Mouse (Mus musculus): ENCODE measurements around the gene Mrpl4.
"Not testable (repeated sequence)": the region's sequence is repeated elsewhere in the genome, so short reads cannot be mapped to it uniquely, and the experiment has no call there.

The Mrpl4 gene

GRCm38 (mm10) chr9:20986952-20987686 is 15.4 kb upstream of the Mrpl4 start:
- no peak for DNase-seq (ENCODE audit: low read depth, low spot score)

DNA sequence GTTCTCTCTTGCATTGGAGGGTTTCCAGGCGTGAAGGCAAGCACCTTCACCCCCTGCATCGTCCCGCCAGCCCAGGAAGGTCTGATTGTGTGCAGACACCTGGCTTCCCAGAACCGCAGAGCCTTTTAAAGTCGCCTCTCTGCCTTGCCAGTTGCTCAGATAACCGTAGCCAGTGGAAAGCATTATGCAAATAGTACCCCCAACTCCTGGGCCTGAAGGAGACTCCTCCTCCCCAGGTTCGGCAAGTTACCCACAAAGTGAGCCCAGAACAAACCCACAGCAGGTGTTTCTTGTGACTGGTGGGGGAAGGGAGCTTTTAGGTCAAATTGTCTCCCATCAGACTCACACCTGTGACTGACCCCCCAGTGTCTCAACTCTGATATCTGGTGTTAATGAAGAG is 14.6 kb upstream of the Mrpl4 start:
- no peak for DNase-seq (ENCODE audit: low read depth, low spot score)

- no peak for DNase-seq (ENCODE audit: low read depth, low spot score)
These were observed 11.7 kb upstream of the Mrpl4 start for GRCm38 (mm10) chr9:20990861-20991260.

- no peak for DNase-seq (ENCODE audit: low read depth, low spot score)
These were observed 11.0 kb upstream of the Mrpl4 start for GRCm38 (mm10) chr9:20991587-20991986.

DNA sequence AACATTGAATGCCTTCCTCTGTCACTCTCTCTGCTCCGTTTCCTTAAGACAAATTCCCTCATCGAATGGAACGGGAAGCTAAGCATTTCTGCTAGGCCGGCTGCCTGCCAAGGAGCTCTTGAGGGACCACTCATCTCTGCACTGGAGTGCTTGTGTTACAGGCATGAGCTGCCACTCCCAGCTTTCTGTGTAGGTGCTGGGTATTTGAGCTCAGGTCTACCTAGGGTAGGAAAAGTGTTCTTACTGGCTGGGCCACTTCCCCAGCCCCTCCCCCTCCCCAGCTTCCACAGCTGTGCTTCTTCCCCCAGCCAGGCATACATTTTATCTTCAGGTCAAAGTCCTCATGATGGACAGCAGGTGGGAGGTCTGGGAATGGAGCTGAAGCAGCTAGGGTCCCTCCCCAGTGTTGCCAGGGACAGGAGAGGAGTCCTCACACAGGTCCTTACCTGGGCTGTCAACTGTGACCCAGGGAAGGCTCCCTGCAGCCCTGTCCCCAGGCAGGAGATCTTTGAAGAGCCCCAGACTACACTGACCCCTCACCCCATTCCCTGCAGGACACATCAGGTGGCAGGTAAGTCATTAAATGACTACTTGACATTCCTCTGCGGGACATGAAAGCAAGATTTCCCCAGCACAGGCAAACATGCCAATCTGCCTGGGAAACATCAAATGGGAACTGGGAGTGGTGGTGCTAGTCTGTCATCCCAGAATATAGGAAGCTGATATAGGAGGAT is 9.2 kb upstream of the Mrpl4 start:
- DNase-seq (ENCODE audit: low read depth, low spot score) = no peak

GRCm38 (mm10) chr9:20995069-20995468 is 7.5 kb upstream of the Mrpl4 start:
- no peak for DNase-seq (ENCODE audit: low read depth, low spot score)

- no peak for DNase-seq (ENCODE audit: low read depth, low spot score)
These were observed 5.5 kb upstream of the Mrpl4 start for GRCm38 (mm10) chr9:20997065-20997464.

GRCm38 (mm10) chr9:20998337-20998736 is 4.2 kb upstream of the Mrpl4 start:
- DNase-seq (ENCODE audit: low read depth, low spot score) = not testable (repeated sequence)

DNA sequence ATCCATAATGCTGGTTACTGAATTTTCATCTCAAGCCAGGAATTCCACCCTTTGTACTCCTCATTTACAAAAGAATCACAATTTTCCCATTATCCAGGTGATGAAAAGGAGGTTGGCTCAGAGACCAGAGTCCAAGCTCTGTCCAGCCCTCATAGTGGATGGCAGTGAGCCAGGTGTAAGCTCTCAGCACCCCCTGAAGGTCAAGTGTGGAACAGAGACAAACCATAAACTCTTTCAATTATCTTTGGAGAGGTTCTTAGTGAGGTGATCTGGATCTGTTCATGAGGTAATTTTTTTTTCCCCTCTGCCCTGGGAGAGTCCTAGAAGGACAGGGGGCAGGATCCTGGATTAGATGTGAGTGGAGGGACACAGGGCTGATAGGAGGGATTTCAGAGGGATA is 1.7 kb upstream of the Mrpl4 start:
- DNase-seq (ENCODE audit: low read depth, low spot score) = no peak

GRCm38 (mm10) chr9:21001651-21002200 is 812 bp upstream of the Mrpl4 start:
- DNase-seq (ENCODE audit: low read depth, low spot score) = no peak

DNA sequence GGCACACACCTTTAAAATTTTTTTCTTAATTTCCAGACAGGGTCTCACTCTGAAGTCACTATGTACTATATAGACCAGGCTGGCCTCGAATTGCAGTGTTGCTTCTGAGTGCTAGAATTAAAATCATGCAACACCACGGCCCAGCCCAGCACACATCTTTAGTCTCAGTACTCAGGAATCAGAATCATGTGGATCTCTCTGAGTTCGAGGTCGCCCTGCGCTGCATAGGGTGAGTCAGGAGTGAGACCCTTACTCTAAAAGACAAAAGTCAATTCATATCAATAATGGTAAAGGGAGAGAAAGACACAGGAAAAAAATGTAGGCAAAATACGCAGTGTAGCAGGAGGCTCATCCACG is 290 bp upstream of the Mrpl4 start:
- no peak for DNase-seq (ENCODE audit: low read depth, low spot score)

- no peak for DNase-seq (ENCODE audit: low read depth, low spot score)
These were observed 4.9 kb downstream of the Mrpl4 start for GRCm38 (mm10) chr9:21007313-21007952.

DNA sequence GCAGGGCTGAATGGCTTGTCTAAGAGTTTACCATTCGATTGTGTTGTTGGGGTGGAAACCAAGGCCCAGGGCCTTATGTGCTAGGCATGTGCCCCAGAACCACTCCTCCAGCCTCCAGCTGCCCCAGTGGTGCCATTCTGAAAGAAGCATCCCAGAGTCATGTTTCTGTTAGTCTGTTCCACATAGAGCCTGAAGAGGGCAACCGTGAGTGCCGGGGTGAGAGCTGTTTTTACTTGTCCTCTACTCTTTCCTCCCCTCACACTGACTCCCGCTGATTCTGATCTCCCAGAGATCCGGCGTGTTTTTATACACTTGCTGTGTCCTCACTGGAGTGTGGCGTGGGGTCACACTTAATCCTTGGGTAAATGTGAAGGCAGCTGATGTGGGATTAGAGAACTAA is 5.5 kb downstream of the Mrpl4 start:
- DNase-seq (ENCODE audit: low read depth, low spot score) = no peak

- DNase-seq (ENCODE audit: low read depth, low spot score) = no peak
These were observed 7.8 kb downstream of the Mrpl4 start for GRCm38 (mm10) chr9:21010362-21010761.

DNA sequence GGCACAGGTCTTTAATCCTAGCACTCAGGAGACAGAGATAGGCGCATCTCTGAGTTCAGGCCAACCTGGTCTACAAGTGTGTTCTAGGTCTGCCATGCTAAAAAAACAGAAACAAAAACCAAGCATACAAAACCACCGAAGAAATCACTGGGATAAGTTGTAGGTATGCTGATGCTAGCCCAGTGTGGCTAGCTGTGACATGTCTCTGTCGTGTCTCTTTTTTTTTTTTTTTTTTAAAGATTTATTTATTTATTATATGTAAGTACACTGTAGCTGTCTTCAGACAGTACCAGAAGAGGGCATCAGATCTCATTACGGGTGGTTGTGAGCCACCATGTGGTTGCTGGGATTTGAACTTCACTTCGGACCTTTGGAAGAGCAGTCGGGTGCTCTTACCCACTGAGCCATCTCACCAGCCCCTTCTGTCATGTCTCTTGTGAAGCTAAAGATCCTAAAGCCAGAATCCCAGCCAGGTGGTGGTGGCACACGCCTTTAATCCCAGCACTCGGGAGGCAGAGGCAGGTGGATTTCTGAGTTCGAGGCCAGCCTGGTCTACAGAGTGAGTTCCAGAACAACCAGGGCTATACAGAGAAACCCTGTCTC is 8.5 kb downstream of the Mrpl4 start:
- not testable (repeated sequence) for DNase-seq (ENCODE audit: low read depth, low spot score)

GRCm38 (mm10) chr9:21011846-21012312 is 9.3 kb downstream of the Mrpl4 start:
- DNase-seq (ENCODE audit: low read depth, low spot score) = no peak

GRCm38 (mm10) chr9:21012368-21012767 is 9.8 kb downstream of the Mrpl4 start:
- DNase-seq (ENCODE audit: low read depth, low spot score) = no peak

DNA sequence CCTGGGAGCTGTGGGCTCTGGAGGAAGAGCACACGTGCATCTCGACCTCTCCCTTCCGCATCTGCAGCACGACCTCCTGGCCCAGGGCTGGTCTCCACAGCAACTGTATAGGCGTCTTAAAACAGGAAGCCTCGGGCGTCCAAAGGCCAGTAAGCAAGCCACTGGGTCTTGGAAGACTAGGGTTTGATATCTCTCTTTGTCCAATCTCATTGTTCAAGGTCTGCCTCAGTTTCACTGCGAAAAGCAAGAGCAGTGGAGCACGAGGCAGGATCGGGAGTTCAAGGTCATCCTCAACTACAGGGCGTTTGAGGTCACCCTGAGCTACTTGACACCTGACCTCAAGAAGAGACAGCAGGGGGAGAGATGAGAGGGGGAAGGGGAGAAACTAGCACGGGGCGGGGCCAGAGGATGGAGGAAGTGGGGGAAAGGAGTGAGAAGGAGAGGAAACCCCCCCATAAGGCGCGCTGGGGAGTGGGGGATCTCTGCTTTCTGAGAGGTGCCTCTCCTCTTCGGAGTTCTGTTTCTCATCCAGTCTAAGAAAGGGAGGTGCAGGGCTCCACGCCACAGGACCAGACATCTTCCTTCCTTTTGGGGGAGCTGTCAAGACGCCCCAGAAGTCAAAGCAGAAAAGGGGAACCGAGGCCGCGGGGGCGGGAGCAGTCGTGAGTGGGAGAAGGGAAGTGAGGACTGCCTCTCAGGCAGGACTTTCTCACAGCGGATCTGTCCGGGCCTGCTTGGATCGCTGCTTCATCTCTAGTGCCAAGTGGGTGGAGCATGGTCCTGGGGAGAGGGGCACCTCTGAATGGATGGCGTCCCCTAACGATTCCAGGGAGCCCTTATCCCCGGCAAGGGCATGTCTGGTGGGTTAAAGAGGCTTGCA is 12.4 kb downstream of the Mrpl4 start:
- DNase-seq (ENCODE audit: low read depth, low spot score) = peak; percentile 46

DNA sequence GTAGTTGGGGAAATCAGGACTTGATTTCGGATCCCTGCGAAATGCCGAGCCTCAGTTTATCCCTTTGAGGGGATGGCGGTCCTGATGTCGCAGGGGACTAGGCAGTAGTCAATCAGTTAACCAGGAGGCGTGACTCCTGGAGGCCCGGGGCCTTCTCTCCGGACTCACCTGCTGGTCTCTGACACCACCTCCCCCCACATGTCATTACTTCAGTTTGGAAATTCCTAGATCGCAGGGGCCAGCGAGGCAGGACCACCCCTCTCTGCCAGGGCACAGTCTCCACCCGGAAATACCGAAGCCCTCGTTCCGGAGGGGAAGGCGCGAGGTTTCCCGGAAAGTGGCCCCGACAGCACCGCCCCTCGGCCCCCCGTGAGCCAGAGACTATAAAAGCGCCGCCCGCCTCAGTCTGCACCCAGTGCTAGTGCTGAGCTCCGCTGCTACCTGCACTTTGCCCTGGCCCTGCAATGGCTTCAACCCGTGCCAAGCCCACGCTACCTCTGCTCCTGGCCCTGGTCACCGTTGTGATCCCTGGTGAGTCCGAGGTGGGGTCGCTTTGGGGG is 13.1 kb downstream of the Mrpl4 start, which contains the start of gene Icam1:
Icam1 (plus strand) TSS at position 415 of the 560 bp plus-strand sequence.
- no peak for DNase-seq (ENCODE audit: low read depth, low spot score)

- no peak for DNase-seq (ENCODE audit: low read depth, low spot score)
These were observed 14.0 kb downstream of the Mrpl4 start for GRCm38 (mm10) chr9:21016331-21017176.
